Mouse (Mus musculus) liver, postnatal 0 days (tissue): Measurements from ENCODE around the gene Hsf3.

Experiments used
- CTCF ChIP-seq: sonication (generic); IDR thresholded peaks from 2 replicates; pipeline ENCODE4 v1.5.1; 2016; ENCODE audit warnings: antibody characterized with exemption, low read depth
- EP300 ChIP-seq: IDR thresholded peaks from 2 replicates; pipeline ENCODE4 v1.6.1; 2016; ENCODE audit warnings: antibody characterized with exemption, low read depth, mild to moderate bottlenecking

DNA sequence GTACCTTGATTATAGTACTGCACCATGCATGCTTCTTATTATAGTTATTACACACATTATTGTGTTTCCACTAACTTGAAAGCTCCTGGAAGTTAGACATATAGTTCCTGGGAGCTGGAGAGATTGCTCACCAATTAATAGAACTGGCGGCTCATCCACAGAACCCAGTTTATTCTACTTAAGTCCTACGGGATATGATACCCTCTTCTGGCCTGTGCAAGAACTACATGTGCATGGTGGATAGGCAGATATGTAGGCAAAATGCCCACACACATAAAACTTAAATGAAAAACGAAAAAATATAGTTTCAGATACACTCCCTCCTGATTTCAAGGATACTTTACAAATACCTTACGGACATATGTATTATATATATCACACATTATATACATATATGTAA, 126.3 kb downstream of the Hsf3 start:
- no peak for TF ChIP-seq EP300
- TF ChIP-seq CTCF = peak; percentile 43
